Mouse (Mus musculus) embryonic facial prominence, embryonic 10.5 days (tissue): ENCODE data around the gene Gripap1. TPM values are rescaled to one million over a fixed set of nuclear protein-coding genes. Genes with fewer than 3 reads are reported as not detected.

ENCODE experiments used
- DNase-seq: peaks from one replicate; pipeline ENCODE4 v3.0.0-alpha.2; 2017; ENCODE audit warnings: low spot score
- H3K27ac ChIP-seq: fragments of 300-500 bp; sonication (generic); replicated peaks from 2 replicates; pipeline ENCODE4 v1.5.1; 2016; ENCODE audit warnings: mild to moderate bottlenecking
- H3K27me3 ChIP-seq: fragments of 300-500 bp; sonication (generic); replicated peaks from 2 replicates; pipeline ENCODE4 v1.6.1; 2016; ENCODE audit warnings: low read depth, mild to moderate bottlenecking; ENCODE audit not compliant: poor library complexity, severe bottlenecking
- H3K36me3 ChIP-seq: fragments of 300-500 bp; sonication (generic); replicated peaks from 2 replicates; pipeline ENCODE4 v1.6.1; 2016; ENCODE audit warnings: mild to moderate bottlenecking, moderate library complexity
- H3K4me1 ChIP-seq: fragments of 300-500 bp; sonication (generic); 2 replicates; pipeline ENCODE4 v1.6.1; 2016
- H3K4me3 ChIP-seq: fragments of 300-500 bp; sonication (generic); 2 replicates; pipeline ENCODE4 v1.5.1; 2016; ENCODE audit warnings: mild to moderate bottlenecking, moderate library complexity
- H3K9me3 ChIP-seq: fragments of 300-500 bp; sonication (generic); 2 replicates; pipeline ENCODE4 v1.6.1; 2016; ENCODE audit warnings: mild to moderate bottlenecking
- WGBS: fragments of 180-500 bp; shearing (Covaris S2); methylation state at CpG from one replicate; pipeline ENCODE4 v1.1.7; 2016; 5-methylcytosine and 5-hydroxymethylcytosine counted together
- microRNA counts: library from miRNA; unstranded; fragments of <30 nt; microRNA quantifications from one replicate; lab custom pipeline; 2017
- microRNA-seq: library from miRNA; unstranded; fragments of <30 nt; microRNA quantifications from one replicate; pipeline ENCODE4, GENCODE M21; 2017
- polyA plus RNA-seq: library from polyadenylated mRNA; unstranded; fragments of >200 nt; fragmentation: Nextera tagmentation; extraction: Ambion mirVana; gene quantifications from 2 replicates; pipeline ENCODE4 v1.2.1, GENCODE M21; 2016

Gene Gripap1
- polyA plus RNA-seq, 1 experiment from 2014 or later = 45.3 TPM

DNA sequence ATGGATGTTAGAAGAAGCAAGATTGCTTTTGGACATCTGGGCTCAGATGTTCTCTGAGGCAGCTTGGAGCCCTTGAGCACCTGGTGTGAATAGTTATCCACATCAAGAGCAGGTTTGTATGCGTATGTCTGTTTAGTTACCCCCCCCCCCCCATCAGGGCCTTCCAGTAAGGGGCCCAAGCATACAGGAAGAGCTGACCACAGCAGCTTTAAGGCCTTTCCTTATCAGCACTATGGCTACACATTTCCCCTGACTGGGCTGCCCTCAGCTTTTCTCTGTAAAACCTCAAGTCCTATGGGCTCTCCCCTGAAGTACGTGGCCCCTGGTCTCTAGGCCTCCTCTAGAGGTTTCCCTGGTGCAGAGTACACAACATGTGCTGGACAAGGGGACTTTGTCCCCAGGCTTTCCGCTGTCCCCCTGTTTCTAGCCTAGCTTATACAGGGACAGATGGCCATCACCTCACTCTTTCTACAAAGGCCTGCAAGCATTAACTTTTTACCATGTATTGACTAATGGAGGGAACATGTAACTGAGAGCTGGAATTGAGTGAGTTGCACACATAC lies 69.7 kb downstream of the Gripap1 start:
- 90% methylated on average over 3 of the region's 3 CpGs for WGBS
- no peak overlapping the region for H3K27ac ChIP-seq
- H3K27me3 ChIP-seq = no peaks in the 10 kb centered on the region
- H3K4me1 ChIP-seq = no peaks in the 10 kb centered on the region
- no peaks in the 10 kb centered on the region for H3K9me3 ChIP-seq
- no peak for DNase-seq
- no peak overlapping the region for H3K4me3 ChIP-seq
- peaks cover 36% of the 10 kb centered on the region for H3K36me3 ChIP-seq

GRCm38 (mm10) chrX:7863181-7863580 lies 73.6 kb downstream of the Gripap1 start:
- DNase-seq = no peak
- H3K27me3 ChIP-seq = no peaks in the 10 kb centered on the region
- H3K4me1 ChIP-seq = no peaks in the 10 kb centered on the region
- no peaks in the 10 kb centered on the region for H3K9me3 ChIP-seq
- H3K4me3 ChIP-seq = no peak overlapping the region
- WGBS = 83% methylated on average over 1 of the region's 1 CpGs
- no peak overlapping the region for H3K27ac ChIP-seq
- peaks cover 32% of the 10 kb centered on the region for H3K36me3 ChIP-seq

- H3K4me3 ChIP-seq = no peak overlapping the region
- H3K27ac ChIP-seq = no peak overlapping the region
- H3K4me1 ChIP-seq = no peaks in the 10 kb centered on the region
- H3K9me3 ChIP-seq = no peaks in the 10 kb centered on the region
- H3K36me3 ChIP-seq = peaks cover 24% of the 10 kb centered on the region
- no peaks in the 10 kb centered on the region for H3K27me3 ChIP-seq
- DNase-seq = no peak
- WGBS = 86% methylated on average over 3 of the region's 3 CpGs
Measured at GRCm38 (mm10) chrX:7864551-7864950, 75.0 kb downstream of the Gripap1 start.

- Histone ChIP-seq H3K4me3 (no peak overlapping the region), H3K4me1 (no peaks in the 10 kb centered on the region), H3K9me3 (no peaks in the 10 kb centered on the region), H3K27ac (no peak overlapping the region), H3K36me3 (peaks cover 19% of the 10 kb centered on the region), H3K27me3 (no peaks in the 10 kb centered on the region)
- no peak for DNase-seq
- WGBS = 76% methylated on average over 2 of the region's 2 CpGs
Measured at GRCm38 (mm10) chrX:7865343-7865742, 75.8 kb downstream of the Gripap1 start.

GRCm38 (mm10) chrX:7865786-7866185 lies 76.2 kb downstream of the Gripap1 start:
- Histone ChIP-seq H3K36me3 (peaks cover 16% of the 10 kb centered on the region), H3K27ac (no peak overlapping the region), H3K27me3 (no peaks in the 10 kb centered on the region), H3K9me3 (no peaks in the 10 kb centered on the region), H3K4me3 (no peak overlapping the region), H3K4me1 (no peaks in the 10 kb centered on the region)
- DNase-seq = no peak
- WGBS = 72% methylated on average over 2 of the region's 2 CpGs

DNA sequence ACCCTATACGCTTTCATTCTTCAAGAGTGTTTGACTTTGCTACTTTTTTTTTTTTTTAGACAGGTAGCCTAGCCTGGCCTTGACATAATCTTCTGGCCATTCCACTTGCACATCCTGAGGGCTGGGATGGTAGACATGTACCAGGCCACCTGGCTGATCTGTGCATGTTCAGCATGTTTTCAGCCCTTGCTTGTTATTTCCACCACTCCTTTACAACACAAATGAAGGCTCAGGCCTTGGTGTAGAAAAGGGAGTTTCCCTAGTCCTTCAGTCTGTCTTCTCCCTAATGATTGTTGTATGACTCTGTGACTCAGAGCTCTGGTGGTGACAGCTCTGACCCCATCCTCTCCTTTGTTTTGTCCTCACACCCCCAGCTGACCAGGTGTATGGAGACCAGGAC lies 77.6 kb downstream of the Gripap1 start:
- Histone ChIP-seq H3K27me3 (no peaks in the 10 kb centered on the region), H3K9me3 (no peaks in the 10 kb centered on the region), H3K4me1 (no peaks in the 10 kb centered on the region), H3K27ac (no peak overlapping the region), H3K36me3 (peaks cover 24% of the 10 kb centered on the region), H3K4me3 (no peak overlapping the region)
- whole genome bisulfite sequencing = 92% methylated on average over 1 of the region's 1 CpGs
- no peak for DNase-seq

DNA sequence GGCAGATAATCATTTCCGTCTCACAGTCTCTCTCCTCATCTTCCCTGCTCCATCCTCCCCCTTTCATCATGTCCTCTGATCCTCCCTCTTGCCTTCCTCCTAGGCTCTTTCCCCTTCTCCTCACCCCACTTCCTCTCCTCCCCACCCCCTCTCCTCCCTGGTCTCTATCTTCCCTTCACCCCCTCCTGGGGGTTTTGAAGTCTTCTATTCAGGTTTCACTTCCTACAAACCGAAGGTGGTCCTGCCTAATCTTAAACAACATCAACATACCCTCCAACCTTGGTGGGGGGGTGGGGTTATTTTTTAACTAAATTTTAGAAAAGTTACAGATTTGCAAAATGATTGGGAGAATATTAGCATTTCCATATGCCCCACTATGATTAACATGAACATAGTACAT lies 78.9 kb downstream of the Gripap1 start:
- Histone ChIP-seq H3K36me3 (peaks cover 38% of the 10 kb centered on the region), H3K4me1 (no peaks in the 10 kb centered on the region)
- no peak for DNase-seq

DNA sequence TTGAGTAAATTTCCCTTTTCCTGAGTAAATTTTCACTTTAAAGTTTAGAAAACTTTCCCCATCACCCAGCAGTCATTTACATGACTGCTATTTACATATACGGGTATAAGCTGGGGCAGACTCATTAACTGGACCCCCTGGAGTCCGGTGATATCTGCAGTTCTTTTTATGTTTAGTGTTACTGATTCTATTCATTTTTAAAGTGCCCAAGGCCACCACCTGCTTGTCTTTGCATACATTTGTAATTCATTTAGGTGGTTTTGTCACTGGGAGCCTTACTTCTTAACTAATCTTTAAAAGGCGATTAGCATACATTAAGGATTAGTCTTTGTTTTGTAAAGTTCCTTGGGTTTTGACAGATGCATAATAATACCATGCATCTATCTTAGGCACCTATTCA lies 80.3 kb downstream of the Gripap1 start:
- 45% methylated on average over 3 of the region's 3 CpGs for WGBS

More for the DNA sequence above, 78.9 kb downstream of the Gripap1 start:
- Histone ChIP-seq H3K9me3 (peaks cover 3% of the 10 kb centered on the region), H3K27ac (no peak overlapping the region), H3K27me3 (no peaks in the 10 kb centered on the region), H3K4me3 (no peak overlapping the region)
- WGBS = 39% methylated on average over 2 of the region's 2 CpGs

More for the DNA sequence above, 80.3 kb downstream of the Gripap1 start:
- Histone ChIP-seq H3K4me1 (no peaks in the 10 kb centered on the region), H3K4me3 (no peak overlapping the region), H3K36me3 (peaks cover 50% of the 10 kb centered on the region), H3K27me3 (no peaks in the 10 kb centered on the region), H3K27ac (no peak overlapping the region), H3K9me3 (peaks cover 5% of the 10 kb centered on the region)
- no peak for DNase-seq

MicroRNAs within 50 kb of the gene (microRNA counts, 519-probe panel; counts per million panel counts)
- 3,732 counts per million, percentile 74 among the panel's probes with 10 or more counts for microRNA mmu-miR-1198 (lab: Ali Mortazavi, UCI)

Small RNAs within 50 kb of the gene (microRNA-seq; reads per million reads assigned to microRNA genes)
- gene Mir1198 = 16.2 reads per million, percentile 28 among the genes with 10 or more reads in this experiment

Other genes starting within 250 kb of the Gripap1 start
- gene Foxp3, start 216.1 kb upstream of the Gripap1 start, polyA plus RNA-seq = 0.05 and 0.15 TPM in 2 replicates
- gene Ppp1r3f, start 215.5 kb upstream of the Gripap1 start, polyA plus RNA-seq = 1.4 and 2.2 TPM in 2 replicates
- 36.0 and 36.6 TPM in 2 replicates for gene Ccdc22, start 184.2 kb upstream of the Gripap1 start, polyA plus RNA-seq
- gene Cacna1f, start 182.7 kb upstream of the Gripap1 start, polyA plus RNA-seq = 0.05 and 0.06 TPM in 2 replicates
- 9.3 and 9.7 TPM in 2 replicates for gene Syp, start 151.3 kb upstream of the Gripap1 start, polyA plus RNA-seq
- 4.1 and 4.2 TPM in 2 replicates for gene Prickle3, start 132.5 kb upstream of the Gripap1 start, polyA plus RNA-seq
- gene Plp2, start 118.4 kb upstream of the Gripap1 start, polyA plus RNA-seq = 49.7 TPM in 2 replicates
- 0.09 TPM in 1 of 2 replicates, not detected in the other for gene Magix, start 108.5 kb upstream of the Gripap1 start, polyA plus RNA-seq
- 40.2 and 40.3 TPM in 2 replicates for gene Gpkow, start 92.6 kb upstream of the Gripap1 start, polyA plus RNA-seq
- gene Wdr45, start 75.4 kb upstream of the Gripap1 start, polyA plus RNA-seq = 22.5 and 23.8 TPM in 2 replicates
- gene Gm45208, start 67.5 kb upstream of the Gripap1 start, polyA plus RNA-seq = 0.36 and 0.61 TPM in 2 replicates
- 73.0 and 73.6 TPM in 2 replicates for gene Praf2, start 61.3 kb upstream of the Gripap1 start, polyA plus RNA-seq
- gene Ccdc120, start 38.9 kb upstream of the Gripap1 start, polyA plus RNA-seq = 20.3 and 22.1 TPM in 2 replicates
- 26.8 and 28.3 TPM in 2 replicates for gene Tfe3, start 27.2 kb upstream of the Gripap1 start, polyA plus RNA-seq
- gene Kcnd1, start 32.5 kb downstream of the Gripap1 start, polyA plus RNA-seq = 1.4 and 2.2 TPM in 2 replicates
- gene Otud5, start 51.6 kb downstream of the Gripap1 start, polyA plus RNA-seq = 42.2 and 43.4 TPM in 2 replicates
- gene Pim2, start 88.5 kb downstream of the Gripap1 start, polyA plus RNA-seq = 7.3 and 7.6 TPM in 2 replicates
- gene Slc35a2, start 94.3 kb downstream of the Gripap1 start, polyA plus RNA-seq = 23.4 and 25.7 TPM in 2 replicates
- gene Pqbp1, start 109.5 kb downstream of the Gripap1 start, polyA plus RNA-seq = 122 and 132 TPM in 2 replicates
- gene Timm17b, start 109.6 kb downstream of the Gripap1 start, polyA plus RNA-seq = 174 and 178 TPM in 2 replicates
- not detected in 2 replicates for gene Gm10491, start 118.1 kb downstream of the Gripap1 start, polyA plus RNA-seq
- 0.51 TPM in 1 of 2 replicates, not detected in the other for gene Gm10490, start 119.8 kb downstream of the Gripap1 start, polyA plus RNA-seq
- gene Pcsk1n, start 130.1 kb downstream of the Gripap1 start, polyA plus RNA-seq = 3.0 and 4.5 TPM in 2 replicates
- 0.28 TPM in 1 of 2 replicates, not detected in the other for gene Eras, start 138.8 kb downstream of the Gripap1 start, polyA plus RNA-seq
- gene Hdac6, start 158.1 kb downstream of the Gripap1 start, polyA plus RNA-seq = 55.7 and 58.4 TPM in 2 replicates
- gene Gata1, start 188.3 kb downstream of the Gripap1 start, polyA plus RNA-seq = 5.2 and 5.6 TPM in 2 replicates
- not detected in 2 replicates for gene Glod5, start 228.7 kb downstream of the Gripap1 start, polyA plus RNA-seq